Comparison of ENCODE assay signal across 8 mouse cellular contexts in the genomic region with DNA sequence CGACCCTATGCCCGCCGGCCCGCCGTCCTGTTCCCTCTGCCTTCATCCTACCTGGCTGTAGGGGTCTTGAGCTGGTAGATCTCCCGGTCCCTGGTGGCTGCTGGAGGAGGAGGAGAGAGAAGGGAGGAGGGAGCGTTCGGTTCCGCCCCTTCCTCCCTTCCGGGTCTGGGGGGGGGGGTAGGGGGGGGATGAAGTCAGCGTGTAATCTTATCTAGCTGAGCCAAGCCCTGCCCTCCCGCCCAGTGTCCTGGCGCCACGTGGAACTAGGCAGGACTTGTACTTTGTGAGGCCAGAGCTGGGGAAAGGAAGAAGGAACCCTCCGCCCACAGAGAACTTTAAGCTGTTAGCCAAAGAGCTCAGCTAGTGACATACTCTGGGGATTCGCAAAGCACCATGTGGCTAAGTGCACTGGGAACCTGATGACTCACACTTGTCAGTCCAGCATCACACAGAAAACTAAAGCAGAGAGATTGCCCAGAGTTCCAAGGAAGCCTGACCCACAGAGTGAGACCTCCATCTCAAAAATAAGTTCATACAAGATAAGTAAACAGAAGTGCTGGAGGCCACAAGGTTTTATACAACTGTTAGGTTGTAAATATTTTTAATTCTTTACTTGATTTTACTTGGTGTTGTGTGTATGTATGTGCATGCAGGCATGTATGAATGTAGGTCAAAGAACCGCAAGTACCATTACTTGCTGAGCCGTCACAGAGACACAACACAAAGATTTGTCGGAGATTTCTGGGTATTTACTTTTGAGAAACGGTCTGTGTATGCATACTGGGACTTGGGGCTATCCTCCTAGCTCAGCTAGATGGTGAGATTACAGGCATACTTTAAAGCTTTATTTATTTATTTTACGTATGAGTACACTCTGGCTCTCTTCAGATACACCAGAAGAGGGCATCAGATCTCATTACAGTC. TPM values are rescaled to one million over a fixed set of nuclear protein-coding genes. Genes with fewer than 3 reads are reported as not detected.
DNase-seq lines count a peak whose midpoint lies in the region; ATAC-seq lines count a peak whose summit lies in the region.

A gene (minus strand): TSS at position 144 of the 924 bp plus-strand sequence.

- peak within 1 kb of the TSS; percentile 77 for H3K9ac ChIP-seq in intestine, embryonic 14.5 days (ENCODE audit: low read length)

- peaks cover 10% of the 10 kb centered on the region for H3K4me1 ChIP-seq in intestine, embryonic 14.5 days (replicated peaks; ENCODE audit: control insufficient read depth, insufficient read depth, low read length)

- no peaks in the 10 kb centered on the region for H3K9me3 ChIP-seq in intestine, embryonic 14.5 days (ENCODE audit: control insufficient read depth, low read length)

- peak; percentile 90 for ATAC-seq in intestine, embryonic 14.5 days (replicated peaks; ENCODE audit: low FRiP score, low TSS enrichment, low read depth)

- H3K36me3 ChIP-seq in intestine, embryonic 14.5 days (ENCODE audit: control insufficient read depth, insufficient read depth, low read length): peaks cover 33% of the 10 kb centered on the region

- intact Hi-C loops in gastrocnemius, postnatal 36 days (cut with DNase I): loop anchor here (2.0 kb wide), 1 partner anchor 14 kb away; no protein-coding TSS in a partner anchor
- intact Hi-C loops in left cerebral cortex, postnatal 25 days (cut with DNase I): no loop called here

- WGBS in intestine, embryonic 14.5 days: 3% methylated on average over 19 of the region's 21 CpGs

- peak within 1 kb of the TSS; percentile 70 for H3K4me2 ChIP-seq in intestine, embryonic 14.5 days (ENCODE audit: low read length)

- DNase-seq in adrenal gland, adult 8-10 months: peak; percentile 95
- DNase-seq in embryo, embryonic 11.5 days (ENCODE audit: low read depth, low spot score): peak; percentile 98
- DNase-seq in gastrocnemius, postnatal 36 days: peak; percentile 78 to 87
- DNase-seq in intestine, embryonic 14.5 days (ENCODE audit: low spot score): peak; percentile 95
- peak; percentile 70 to 91 for DNase-seq in left cerebral cortex, postnatal 25 days (ENCODE audit: low spot score in 2 of 2)
- peak; percentile 99 for DNase-seq in mesoderm, embryonic 11.5 days (ENCODE audit: low read depth, low spot score)
- peak; percentile 72 for DNase-seq in right cerebral cortex, postnatal 25 days
- DNase-seq in yolk sac, embryonic 10.5 days (ENCODE audit: low spot score): peak; percentile 98

- no peaks in the 10 kb centered on the region for H3K27me3 ChIP-seq in intestine, embryonic 14.5 days (replicated peaks; ENCODE audit: control insufficient read depth, insufficient read depth, low read length)

- H3K4me3 ChIP-seq in intestine, embryonic 14.5 days (ENCODE audit: low read depth, low read length): peak within 1 kb of the TSS; percentile 55

- H3K27ac ChIP-seq in intestine, embryonic 14.5 days (ENCODE audit: low read depth): peak within 1 kb of the TSS; percentile 93

RNA-seq across cellular contexts. Expression of the gene that starts here (rescaled TPM):
- 10 to 100 TPM; 23.9 to 26.3 (median 24.8) TPM for total RNA-seq in adrenal gland, adult 8-10 months (2022)
- total RNA-seq in gastrocnemius, postnatal 36 days (2021): 1 to 10 TPM; 2.0 to 3.2 TPM
- polyA plus RNA-seq in intestine, embryonic 14.5 days (2014; fragmentation: Nextera tagmentation; extraction: Ambion mirVana): 7.1 and 11.3 TPM in 2 replicates
- 1 to 10 TPM; 5.2 to 5.4 TPM for total RNA-seq in left cerebral cortex, postnatal 25 days (2021)

Comparison
In these comparisons a context has a peak if more than half of its experiments do, and no peak if none do; other contexts are left out.
1. Peak in every context shown above with its lines: DNase-seq, ATAC-seq, H3K4me3 ChIP-seq and H3K27ac ChIP-seq.